In the genomic region with DNA sequence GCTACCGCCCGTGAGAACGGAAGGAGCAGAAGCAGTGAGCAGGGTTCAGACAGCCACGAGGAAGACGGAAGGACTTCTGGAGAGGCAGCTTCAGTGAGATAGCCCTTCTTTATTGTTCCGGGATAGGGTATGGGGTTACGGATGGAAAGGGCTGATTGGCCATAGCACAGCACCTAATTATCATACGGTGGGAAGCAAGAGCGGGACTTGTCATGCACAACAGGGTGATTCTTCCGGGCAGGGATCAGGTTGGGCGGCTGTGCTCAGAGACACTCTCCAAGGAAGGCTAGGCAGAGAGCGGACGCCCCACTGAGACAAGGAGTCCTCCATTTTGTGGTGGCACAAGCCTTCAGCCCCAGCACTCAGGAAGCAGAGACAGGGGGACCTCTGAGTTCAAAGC, we compare ENCODE assay signal across 21 mouse cellular contexts. TPM values are rescaled to one million over a fixed set of nuclear protein-coding genes. Genes with fewer than 3 reads are reported as not detected.
DNase-seq lines count a peak whose midpoint lies in the region; TF ChIP-seq lines count a peak whose summit lies in the region.
"Had no signal": no experiment of that assay in that cellular context is flagged by ENCODE, and none has a peak within 500 bp of the region (broad histone marks: within the 10 kb centered on the region; RNA-seq: fewer than 3 reads in every experiment).

No protein-coding gene starts in this region.

- H3K27me3 ChIP-seq in E14TG2a.4 (ENCODE audit: insufficient read depth, low read length): peaks cover 3% of the 10 kb centered on the region; the same call in 1 of the 2 replicates
- H3K27me3 ChIP-seq in ES-Bruce4 (ENCODE audit: control insufficient read depth, insufficient read depth, low read length, poor library complexity, severe bottlenecking): no peaks in the 10 kb centered on the region
- H3K27me3 ChIP-seq in cerebellum, adult 2 months (ENCODE audit: control insufficient read depth, insufficient read depth, low read length): no peaks in the 10 kb centered on the region
- H3K27me3 ChIP-seq: embryonic facial prominence, embryonic 12.5 days; forebrain, embryonic 13.5 days; forebrain, embryonic 15.5 days had no signal

- DNase-seq in ES-E14 (ENCODE audit: low read depth, low spot score) (no peak), WW6 (ENCODE audit: low read depth, low spot score) (peak; percentile 60)
- DNase-seq in T-cell, adult 2 months (ENCODE audit: low spot score): no peak
- DNase-seq in cerebellum, adult 2 months: no peak
- no peak for DNase-seq in spleen, postnatal 36 days (ENCODE audit: low spot score in 2 of 2)
- no peak for DNase-seq in urinary bladder, postnatal 10 days (ENCODE audit: low spot score)
- DNase-seq: adrenal gland, adult 2 months; adrenal gland, postnatal 10 days; adrenal gland, postnatal 25 days; cerebellum, adult 11 months; cerebellum, adult 18-20 months; cerebellum, adult 9-10 months; cerebellum, postnatal 10 days; cerebellum, postnatal 25 days; forebrain, postnatal 0 days had no signal

- no peak for TF ChIP-seq EP300 in ES-Bruce4 (IDR thresholded peaks at IDR 0.05; ENCODE audit: insufficient read depth, low read depth, low read length)

- TF ChIP-seq CTCF in E14TG2a.4 (conservative IDR thresholded peaks at IDR 0.05; ENCODE audit: low read length) (no peak), ES-Bruce4 (IDR thresholded peaks at IDR 0.05; ENCODE audit: low read depth, low read length) (no peak)
- no peak for TF ChIP-seq CTCF in cerebellum, adult 2 months (IDR thresholded peaks at IDR 0.05; ENCODE audit: borderline replicate concordance, insufficient read depth, low read depth, low read length)

- H3K4me3 ChIP-seq in E14TG2a.4 (replicated peaks; ENCODE audit: low read length): peak overlapping the region; percentile 60
- no peak overlapping the region for H3K4me3 ChIP-seq in ES-Bruce4 (ENCODE audit: low read depth, low read length)
- peak overlapping the region; percentile 18 to 35; a peak in 2 of 4 replicates for H3K4me3 ChIP-seq in ES-E14 (ENCODE audit: insufficient read depth in 1 of 2, low read depth in 1 of 2, low read length in 2 of 2, poor library complexity in 1 of 2, severe bottlenecking in 1 of 2)
- H3K4me3 ChIP-seq in cerebellum, adult 2 months (replicated peaks; ENCODE audit: insufficient read depth, low read depth, low read length): no peak overlapping the region
- H3K4me3 ChIP-seq: embryonic facial prominence, embryonic 10.5 days; embryonic facial prominence, embryonic 12.5 days; forebrain, embryonic 13.5 days; forebrain, embryonic 15.5 days had no signal

- no peak for TF ChIP-seq POLR2A in ES-Bruce4 (IDR thresholded peaks at IDR 0.05; ENCODE audit: insufficient read depth, low read length)
- no peak for TF ChIP-seq POLR2A in cerebellum, adult 2 months (IDR thresholded peaks at IDR 0.05; ENCODE audit: borderline replicate concordance, insufficient read depth, low read length)

- H3K9ac ChIP-seq in ES-Bruce4 (ENCODE audit: low read depth, poor library complexity, severe bottlenecking) (no peak overlapping the region), ES-E14 (ENCODE audit: insufficient read depth, low read depth, low read length, poor library complexity, severe bottlenecking) (peak overlapping the region; percentile 50; the same call in 1 of the 2 replicates)
- H3K9ac ChIP-seq: embryonic facial prominence, embryonic 12.5 days; forebrain, embryonic 13.5 days; forebrain, embryonic 15.5 days; forebrain, postnatal 0 days had no signal

- H3K4me1 ChIP-seq in E14TG2a.4 (replicated peaks; ENCODE audit: low read depth, low read length): peaks cover 75% of the 10 kb centered on the region
- peaks cover 3% of the 10 kb centered on the region for H3K4me1 ChIP-seq in ES-Bruce4 (ENCODE audit: control insufficient read depth, insufficient read depth, low read length)
- peaks cover 0 to 16% of the 10 kb centered on the region in 2 experiments; a peak in 2 of 4 replicates for H3K4me1 ChIP-seq in ES-E14 (ENCODE audit: control insufficient read depth in 2 of 2, insufficient read depth in 2 of 2, low read length in 2 of 2, poor library complexity in 1 of 2)
- no peaks in the 10 kb centered on the region for H3K4me1 ChIP-seq in cerebellum, adult 2 months (ENCODE audit: control insufficient read depth, insufficient read depth, low read length)
- H3K4me1 ChIP-seq: embryonic facial prominence, embryonic 10.5 days; embryonic facial prominence, embryonic 12.5 days; forebrain, embryonic 13.5 days; forebrain, embryonic 15.5 days had no signal

- H3K36me3 ChIP-seq in E14TG2a.4 (ENCODE audit: insufficient read depth, low read length) (no peaks in the 10 kb centered on the region), ES-Bruce4 (ENCODE audit: control insufficient read depth, insufficient read depth, low read length, poor library complexity, severe bottlenecking) (no peaks in the 10 kb centered on the region), ES-E14 (ENCODE audit: control insufficient read depth, insufficient read depth, low read length, poor library complexity, severe bottlenecking) (no peaks in the 10 kb centered on the region)
- H3K36me3 ChIP-seq: embryonic facial prominence, embryonic 10.5 days; embryonic facial prominence, embryonic 12.5 days; forebrain, embryonic 15.5 days had no signal

- no peaks in the 10 kb centered on the region for H3K9me3 ChIP-seq in E14TG2a.4 (ENCODE audit: low read length)
- no peaks in the 10 kb centered on the region for H3K9me3 ChIP-seq in ES-Bruce4 (replicated peaks; ENCODE audit: control insufficient read depth, insufficient read depth, low read length, poor library complexity, severe bottlenecking)
- H3K9me3 ChIP-seq in ES-E14 (ENCODE audit: control insufficient read depth, insufficient read depth, low read depth, low read length): no peaks in the 10 kb centered on the region
- H3K9me3 ChIP-seq: embryonic facial prominence, embryonic 10.5 days; embryonic facial prominence, embryonic 12.5 days; forebrain, embryonic 13.5 days; forebrain, embryonic 15.5 days had no signal

- in situ Hi-C loops in ES-E14 (cut with MboI; ENCODE audit: low sequenced_read_pairs in 2 of 2, unreplicated experiment in 2 of 2): no loop called here

- H3K27ac ChIP-seq in ES-Bruce4 (ENCODE audit: insufficient read depth, low read length): 0 out of 2 replicates have a peak overlapping the region, but pooled peaks have one; percentile 16
- H3K27ac ChIP-seq in ES-E14 (ENCODE audit: insufficient read depth, low read depth, low read length, poor library complexity, severe bottlenecking): peak overlapping the region; percentile 63
- H3K27ac ChIP-seq in cerebellum, adult 2 months (ENCODE audit: insufficient read depth, low read length): no peak overlapping the region
- H3K27ac ChIP-seq: embryonic facial prominence, embryonic 10.5 days; embryonic facial prominence, embryonic 12.5 days; forebrain, embryonic 13.5 days; forebrain, embryonic 15.5 days had no signal

- WGBS in cerebellum, adult 2 months: 90% methylated on average over 13 of the region's 13 CpGs

TF ChIP-seq in ES-E14, 5 proteins besides CTCF, POLR2A, EP300 and RAD21:
- TF ChIP-seq ZC3H11A (IDR thresholded peaks at IDR 0.05; ENCODE audit: borderline replicate concordance, low read depth, low read length): no peak
- no peak for TF ChIP-seq HCFC1 (IDR thresholded peaks at IDR 0.05; ENCODE audit: borderline replicate concordance, insufficient read depth, low read length)
- no peak for TF ChIP-seq ZNF384 (IDR thresholded peaks at IDR 0.05; ENCODE audit: low read depth, low read length)
- TF ChIP-seq CHD2 (IDR thresholded peaks at IDR 0.05; ENCODE audit: low read depth, low read length): no peak
- no peak for TF ChIP-seq MAFK (IDR thresholded peaks at IDR 0.05; ENCODE audit: insufficient read depth, low read depth, low read length)

RNA-seq across cellular contexts. Expression of a gene that starts 22.0 kb away (rescaled TPM):
- polyA plus RNA-seq in ES-Bruce4 (2011; ENCODE audit: insufficient read depth, insufficient read length, low read depth, missing spikeins): 26.8 and 26.9 TPM in 2 replicates
- 38.2 and 41.5 TPM in 2 replicates for total RNA-seq in ES-E14 (2012; rRNA removed)
- polyA plus RNA-seq in cerebellum, adult 2 months (2012; rRNA removed): 52.0 and 57.4 TPM in 2 replicates

RNA-seq across cellular contexts. Expression of a gene that starts 53.0 kb away (rescaled TPM):
- 11.2 and 12.8 TPM in 2 replicates for polyA plus RNA-seq in ES-Bruce4 (2011; ENCODE audit: insufficient read depth, insufficient read length, low read depth, missing spikeins)
- total RNA-seq in ES-E14 (2012; rRNA removed): 8.2 and 8.3 TPM in 2 replicates
- 9.8 and 11.4 TPM in 2 replicates for polyA plus RNA-seq in cerebellum, adult 2 months (2012; rRNA removed)

RNA-seq across cellular contexts. Expression of a gene that starts 59.2 kb away (rescaled TPM):
- polyA plus RNA-seq in ES-Bruce4 (2011; ENCODE audit: insufficient read depth, insufficient read length, low read depth, missing spikeins): 35.1 and 36.0 TPM in 2 replicates
- 27.3 and 33.0 TPM in 2 replicates for total RNA-seq in ES-E14 (2012; rRNA removed)
- polyA plus RNA-seq in cerebellum, adult 2 months (2012; rRNA removed): 11.5 and 11.7 TPM in 2 replicates

Comparison
In these comparisons a context has a peak if more than half of its experiments do, and no peak if none do; other contexts are left out.
1. H3K4me3 ChIP-seq: peak in E14TG2a.4 (single experiment) and ES-E14 (2 of 2); none in ES-Bruce4 (single experiment) and cerebellum, adult 2 months (single experiment).